Mouse (Mus musculus): Measurements from ENCODE around the gene Ptprr. TPM values are rescaled to one million over a fixed set of nuclear protein-coding genes. Genes with fewer than 3 reads are reported as not detected.

Gene Ptprr
- polyA plus RNA-seq, 1 experiment from 2014 or later: 0.93 TPM

DNA sequence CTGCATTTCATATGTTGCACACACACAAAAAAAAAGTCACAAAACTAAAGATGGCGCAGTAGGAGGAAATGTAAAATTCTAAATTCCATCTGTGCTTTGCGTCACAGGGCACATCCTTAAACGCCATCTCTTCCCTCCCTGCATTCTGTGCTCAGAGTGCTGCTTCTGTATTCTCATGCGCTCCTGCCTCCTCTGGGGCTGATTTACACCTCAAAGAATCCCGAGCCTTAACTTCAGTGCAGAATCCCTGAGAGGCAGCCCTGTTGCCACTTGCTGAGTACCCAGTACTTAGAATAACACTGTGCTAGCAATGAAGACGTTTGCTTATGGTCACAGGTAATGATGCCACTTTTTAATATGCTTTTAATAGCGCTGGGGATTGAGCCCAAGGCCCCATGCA, 61.4 kb downstream of the Ptprr start:
- no peak for DNase-seq (ENCODE audit: low spot score)

GRCm38 (mm10) chr10:116080841-116081240, 62.8 kb downstream of the Ptprr start:
- no peak overlapping the region for H3K4me3 ChIP-seq
- H3K27me3 ChIP-seq (ENCODE audit: low read depth, poor library complexity, severe bottlenecking): no peaks in the 10 kb centered on the region
- no peak overlapping the region for H3K27ac ChIP-seq (replicated peaks)
- DNase-seq (ENCODE audit: low spot score): no peak
- H3K4me1 ChIP-seq: no peaks in the 10 kb centered on the region
- WGBS: 92% methylated on average over 6 of the region's 6 CpGs
- no peaks in the 10 kb centered on the region for H3K9me3 ChIP-seq (replicated peaks)
- no peaks in the 10 kb centered on the region for H3K36me3 ChIP-seq

More for the DNA sequence above, 61.4 kb downstream of the Ptprr start:
- no peaks in the 10 kb centered on the region for H3K9me3 ChIP-seq (replicated peaks)
- H3K4me3 ChIP-seq: no peak overlapping the region
- H3K36me3 ChIP-seq: no peaks in the 10 kb centered on the region
- no peaks in the 10 kb centered on the region for H3K4me1 ChIP-seq
- H3K27ac ChIP-seq (replicated peaks): no peak overlapping the region
- WGBS: 39% methylated on average over 7 of the region's 7 CpGs
- no peaks in the 10 kb centered on the region for H3K27me3 ChIP-seq (ENCODE audit: low read depth, poor library complexity, severe bottlenecking)

GRCm38 (mm10) chr10:116083965-116084364, 66.0 kb downstream of the Ptprr start:
- WGBS: 27% methylated on average over 3 of the region's 3 CpGs
- no peak overlapping the region for H3K27ac ChIP-seq (replicated peaks)
- H3K4me1 ChIP-seq: no peaks in the 10 kb centered on the region
- H3K9me3 ChIP-seq (replicated peaks): no peaks in the 10 kb centered on the region
- H3K27me3 ChIP-seq (ENCODE audit: low read depth, poor library complexity, severe bottlenecking): no peaks in the 10 kb centered on the region
- no peaks in the 10 kb centered on the region for H3K36me3 ChIP-seq
- DNase-seq (ENCODE audit: low spot score): no peak
- H3K4me3 ChIP-seq: no peak overlapping the region

- no peaks in the 10 kb centered on the region for H3K4me1 ChIP-seq
- 91% methylated on average over 13 of the region's 13 CpGs for WGBS
- H3K9me3 ChIP-seq (replicated peaks): no peaks in the 10 kb centered on the region
- DNase-seq (ENCODE audit: low spot score): no peak
- H3K27ac ChIP-seq (replicated peaks): no peak overlapping the region
- no peaks in the 10 kb centered on the region for H3K27me3 ChIP-seq (ENCODE audit: low read depth, poor library complexity, severe bottlenecking)
- no peak overlapping the region for H3K4me3 ChIP-seq
- no peaks in the 10 kb centered on the region for H3K36me3 ChIP-seq
Measured at GRCm38 (mm10) chr10:116096466-116096865, 78.5 kb downstream of the Ptprr start.

DNA sequence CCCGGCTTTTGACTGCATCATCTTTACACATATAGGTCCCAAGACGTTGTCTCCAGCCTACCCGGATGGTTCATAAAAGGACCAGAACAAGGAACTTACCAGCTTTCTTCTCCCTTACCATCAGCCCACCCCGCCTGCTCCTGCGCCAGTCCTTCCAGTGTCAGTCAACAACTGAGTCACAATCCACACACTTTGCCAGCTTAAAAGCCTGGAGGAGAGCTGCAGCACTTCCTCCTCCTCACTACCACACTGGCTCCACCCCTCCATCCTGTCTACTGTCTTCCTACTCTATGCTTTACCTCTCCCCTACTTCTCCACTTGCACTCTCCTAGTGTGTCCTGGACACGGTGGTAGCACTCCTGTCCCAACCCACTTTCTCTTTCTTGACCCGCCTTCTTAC, 80.5 kb downstream of the Ptprr start:
- Histone ChIP-seq H3K27ac (replicated peaks) (no peak overlapping the region), H3K4me1 (no peaks in the 10 kb centered on the region), H3K9me3 (replicated peaks) (no peaks in the 10 kb centered on the region), H3K4me3 (no peak overlapping the region), H3K36me3 (no peaks in the 10 kb centered on the region), H3K27me3 (ENCODE audit: low read depth, poor library complexity, severe bottlenecking) (no peaks in the 10 kb centered on the region)
- WGBS: 91% methylated on average over 7 of the region's 7 CpGs
- no peak for DNase-seq (ENCODE audit: low spot score)

- H3K4me3 ChIP-seq: no peak overlapping the region
- no peaks in the 10 kb centered on the region for H3K9me3 ChIP-seq (replicated peaks)
- WGBS: 83% methylated on average over 4 of the region's 4 CpGs
- DNase-seq (ENCODE audit: low spot score): no peak
- H3K4me1 ChIP-seq: no peaks in the 10 kb centered on the region
- H3K36me3 ChIP-seq: no peaks in the 10 kb centered on the region
- H3K27me3 ChIP-seq (ENCODE audit: low read depth, poor library complexity, severe bottlenecking): no peaks in the 10 kb centered on the region
- H3K27ac ChIP-seq (replicated peaks): no peak overlapping the region
Measured at GRCm38 (mm10) chr10:116108176-116108575, 90.2 kb downstream of the Ptprr start.

DNA sequence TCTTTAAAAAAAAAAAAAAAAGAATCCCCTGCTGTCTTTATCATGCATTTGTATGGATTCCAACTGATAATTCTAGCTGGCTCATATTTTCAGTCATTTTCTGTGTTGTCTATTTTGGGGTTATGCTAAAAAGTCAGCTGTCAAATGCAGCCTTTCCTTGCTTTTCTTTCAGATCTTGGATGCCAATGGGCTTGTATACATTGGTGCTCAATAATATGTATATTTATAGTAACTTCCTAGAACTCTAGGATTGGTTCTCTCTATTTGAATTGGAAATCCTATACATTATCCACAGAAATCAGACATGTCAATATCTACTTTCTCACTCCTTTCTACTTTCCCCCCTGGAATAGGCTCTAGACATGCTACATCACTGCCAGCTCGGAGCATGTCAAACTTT, 90.7 kb downstream of the Ptprr start:
- H3K27ac ChIP-seq (replicated peaks): no peak overlapping the region
- no peaks in the 10 kb centered on the region for H3K4me1 ChIP-seq
- no peaks in the 10 kb centered on the region for H3K27me3 ChIP-seq (ENCODE audit: low read depth, poor library complexity, severe bottlenecking)
- WGBS: 91% methylated on average over 1 of the region's 1 CpGs
- H3K36me3 ChIP-seq: 0 out of 2 replicates have a peak, but pooled peaks cover under 1% of the 10 kb centered on the region
- no peak for DNase-seq (ENCODE audit: low spot score)
- H3K9me3 ChIP-seq (replicated peaks): peaks cover 3% of the 10 kb centered on the region; the same call in 1 of the 2 replicates
- H3K4me3 ChIP-seq: no peak overlapping the region

DNA sequence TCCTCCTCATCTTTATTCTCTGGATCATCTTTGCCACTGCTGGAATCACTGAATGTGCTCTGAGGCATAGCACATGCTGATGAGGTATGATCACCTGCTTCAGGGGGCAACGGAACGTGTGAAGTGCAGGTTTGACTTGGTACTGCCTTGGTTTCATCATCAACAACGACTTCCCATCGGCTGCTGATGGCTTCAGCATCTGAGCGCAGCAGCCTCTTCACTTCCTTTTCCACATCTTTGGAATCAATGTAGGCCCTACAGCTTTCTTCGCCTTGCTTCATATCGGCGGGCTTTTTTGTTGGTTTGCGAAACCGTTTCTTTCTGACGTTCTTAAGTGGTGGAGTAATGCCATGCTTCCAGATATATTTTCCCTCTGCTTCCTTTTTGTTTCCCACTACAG, 94.9 kb downstream of the Ptprr start:
- H3K27me3 ChIP-seq (ENCODE audit: low read depth, poor library complexity, severe bottlenecking): no peaks in the 10 kb centered on the region

GRCm38 (mm10) chr10:116113867-116114474, 96.0 kb downstream of the Ptprr start, which contains the start of gene 4933416C03Rik:
TSS of gene 4933416C03Rik (minus strand) at chr10:116113917.
- H3K27me3 ChIP-seq (ENCODE audit: low read depth, poor library complexity, severe bottlenecking): no peaks in the 10 kb centered on the region
- WGBS: 94% methylated on average over 39 of the region's 39 CpGs
- no peak within 1 kb of the TSS for H3K27ac ChIP-seq (replicated peaks)
- H3K36me3 ChIP-seq: 0 out of 2 replicates have a peak, but pooled peaks cover 3% of the 10 kb centered on the region
- H3K4me1 ChIP-seq: no peaks in the 10 kb centered on the region
- no peak within 1 kb of the TSS for H3K4me3 ChIP-seq
- H3K9me3 ChIP-seq (replicated peaks): peaks cover 8% of the 10 kb centered on the region; the same call in 1 of the 2 replicates
- no peak for DNase-seq (ENCODE audit: low spot score)

More for the DNA sequence above, 94.9 kb downstream of the Ptprr start:
- WGBS: 96% methylated on average over 11 of the region's 11 CpGs
- DNase-seq (ENCODE audit: low spot score): no peak
- H3K4me3 ChIP-seq: no peak overlapping the region
- no peak overlapping the region for H3K27ac ChIP-seq (replicated peaks)
- no peaks in the 10 kb centered on the region for H3K4me1 ChIP-seq
- 0 out of 2 replicates have a peak, but pooled peaks cover 3% of the 10 kb centered on the region for H3K36me3 ChIP-seq
- H3K9me3 ChIP-seq (replicated peaks): peaks cover 8% of the 10 kb centered on the region; the same call in 1 of the 2 replicates

DNA sequence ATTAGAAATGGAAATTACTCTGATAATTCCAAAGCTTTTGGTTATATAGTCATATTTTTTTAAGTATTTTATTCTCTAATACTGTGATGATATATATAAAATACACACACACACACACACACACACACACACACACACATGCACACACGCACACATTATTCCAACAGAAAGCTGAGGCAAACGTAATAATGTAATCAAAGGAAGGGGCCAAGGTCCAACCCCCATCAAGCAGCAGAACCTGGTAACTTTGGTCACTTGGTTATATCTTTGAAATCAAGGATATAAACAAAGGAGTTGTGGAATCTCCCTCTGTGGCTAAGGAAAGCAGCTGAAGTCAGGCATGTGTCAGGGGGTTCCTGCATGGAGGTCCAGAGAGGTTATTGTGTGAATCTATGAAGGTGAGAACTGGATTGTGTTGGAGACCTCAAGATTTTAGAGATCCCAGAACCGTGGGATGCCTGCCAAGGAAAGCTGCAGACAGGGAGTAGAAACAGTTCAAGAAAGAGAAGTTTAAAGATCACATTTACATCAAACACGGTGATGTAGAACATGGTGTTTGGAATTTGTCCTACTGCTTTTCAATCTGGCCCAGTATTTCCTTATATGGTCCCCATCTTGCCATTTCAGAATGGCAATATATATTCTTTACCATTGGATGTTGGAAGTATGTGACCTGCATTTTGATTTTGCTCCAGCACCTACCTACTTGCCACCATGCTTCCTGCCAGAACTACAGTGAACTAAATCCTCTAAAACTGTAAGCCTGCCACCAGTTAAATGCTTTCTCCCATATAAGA, 98.1 kb downstream of the Ptprr start:
- no peaks in the 10 kb centered on the region for H3K27me3 ChIP-seq (ENCODE audit: low read depth, poor library complexity, severe bottlenecking)
- no peak for DNase-seq (ENCODE audit: low spot score)
- peaks cover 8% of the 10 kb centered on the region; the same call in 1 of the 2 replicates for H3K9me3 ChIP-seq (replicated peaks)
- H3K36me3 ChIP-seq: 0 out of 2 replicates have a peak, but pooled peaks cover 3% of the 10 kb centered on the region
- 90% methylated on average over 4 of the region's 4 CpGs for WGBS
- H3K4me3 ChIP-seq: no peak overlapping the region
- H3K4me1 ChIP-seq: no peaks in the 10 kb centered on the region
- no peak overlapping the region for H3K27ac ChIP-seq (replicated peaks)

GRCm38 (mm10) chr10:116117060-116117459, 99.0 kb downstream of the Ptprr start:
- Histone ChIP-seq H3K4me1 (no peaks in the 10 kb centered on the region), H3K4me3 (no peak overlapping the region), H3K27ac (replicated peaks) (no peak overlapping the region), H3K27me3 (ENCODE audit: low read depth, poor library complexity, severe bottlenecking) (no peaks in the 10 kb centered on the region), H3K36me3 (0 out of 2 replicates have a peak, but pooled peaks cover 3% of the 10 kb centered on the region), H3K9me3 (replicated peaks) (peaks cover 8% of the 10 kb centered on the region; the same call in 1 of the 2 replicates)
- DNase-seq (ENCODE audit: low spot score): no peak
- 92% methylated on average over 8 of the region's 8 CpGs for WGBS

DNA sequence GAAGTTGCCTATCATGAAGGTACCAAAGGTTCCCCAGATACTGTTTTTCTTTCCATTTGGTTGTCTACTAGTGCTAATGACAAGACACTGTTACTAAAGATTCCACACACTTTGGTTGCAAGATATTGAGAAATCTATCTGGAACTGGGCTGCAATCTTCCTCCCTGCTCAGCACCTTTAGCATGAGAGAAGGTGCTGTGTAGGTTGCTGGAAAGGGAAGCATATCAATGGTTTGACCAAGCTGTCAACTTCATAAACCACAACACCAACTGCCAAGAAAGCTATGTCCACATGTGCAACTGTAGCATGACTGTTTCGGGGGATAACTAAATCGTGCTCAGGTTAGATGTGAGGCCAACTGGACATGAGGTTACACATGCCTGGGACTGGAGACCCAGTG, 103.5 kb downstream of the Ptprr start:
- 90% methylated on average over 2 of the region's 2 CpGs for WGBS

DNA sequence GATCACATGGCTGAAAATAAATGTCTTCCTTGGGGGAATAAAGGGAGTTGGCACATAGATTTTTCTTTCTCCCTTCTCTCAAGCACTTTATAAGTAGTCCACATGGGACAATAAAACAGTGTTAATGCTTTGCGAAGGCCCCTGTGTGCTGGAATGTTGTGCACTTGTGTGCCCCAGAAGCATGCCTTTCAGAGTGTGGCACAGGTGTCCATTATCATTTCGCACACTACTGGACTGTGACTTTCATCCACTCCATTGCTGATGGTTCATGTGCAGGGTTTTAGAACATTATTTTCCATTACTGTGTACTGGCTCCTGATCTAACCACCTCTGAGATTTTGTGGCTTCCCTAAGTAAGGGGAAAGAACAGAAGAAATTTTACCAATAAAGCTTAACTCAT, 105.8 kb downstream of the Ptprr start:
- H3K4me1 ChIP-seq: no peaks in the 10 kb centered on the region
- H3K27ac ChIP-seq (replicated peaks): no peak overlapping the region
- no peak overlapping the region for H3K4me3 ChIP-seq
- H3K27me3 ChIP-seq (ENCODE audit: low read depth, poor library complexity, severe bottlenecking): no peaks in the 10 kb centered on the region
- DNase-seq (ENCODE audit: low spot score): no peak
- H3K36me3 ChIP-seq: no peaks in the 10 kb centered on the region
- no peaks in the 10 kb centered on the region for H3K9me3 ChIP-seq (replicated peaks)
- 90% methylated on average over 2 of the region's 2 CpGs for WGBS

More for the DNA sequence above, 103.5 kb downstream of the Ptprr start:
- H3K4me1 ChIP-seq: no peaks in the 10 kb centered on the region
- H3K36me3 ChIP-seq: no peaks in the 10 kb centered on the region
- H3K9me3 ChIP-seq (replicated peaks): no peaks in the 10 kb centered on the region
- H3K4me3 ChIP-seq: no peak overlapping the region
- no peak for DNase-seq (ENCODE audit: low spot score)
- H3K27me3 ChIP-seq (ENCODE audit: low read depth, poor library complexity, severe bottlenecking): no peaks in the 10 kb centered on the region
- H3K27ac ChIP-seq (replicated peaks): no peak overlapping the region

Measured in midbrain, embryonic 10.5 days (tissue).